Mouse (Mus musculus) stomach, postnatal 0 days (tissue): ENCODE measurements around the gene Cga.

Experiments
- CTCF ChIP-seq: IDR thresholded peaks from 2 replicates; pipeline ENCODE4 v1.5.1; 2016; ENCODE audit warnings: antibody characterized with exemption, low read depth, mild to moderate bottlenecking, moderate library complexity
- EP300 ChIP-seq: optimal IDR thresholded peaks from 2 replicates; pipeline ENCODE3; 2016; ENCODE audit warnings: antibody characterized with exemption

DNA sequence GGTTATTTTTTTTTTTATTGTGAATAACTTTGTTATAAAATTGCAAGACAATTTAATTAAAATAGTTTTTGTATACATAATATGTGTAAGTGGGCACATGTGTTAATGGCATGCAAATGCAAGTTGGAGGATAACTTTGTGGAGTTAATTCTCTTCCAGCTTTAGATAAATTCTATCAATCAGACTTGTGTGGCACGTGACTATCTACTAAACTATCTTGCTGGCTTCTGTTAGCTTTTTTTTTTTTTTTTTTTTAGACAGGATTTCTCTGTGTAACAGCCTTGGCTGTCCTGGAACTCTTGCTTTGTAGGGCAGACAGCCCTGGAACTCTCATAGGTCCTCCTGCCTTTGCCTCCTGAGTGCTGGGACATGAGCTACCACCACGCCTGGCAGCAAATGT lies 4.9 kb downstream of the Cga start:
- TF ChIP-seq CTCF (no peak), EP300 (no peak)
